Mouse (Mus musculus): Measurements from ENCODE around the gene Ptges3.

- no peak for TF ChIP-seq POLR2A (IDR thresholded peaks at IDR 0.05; ENCODE audit: insufficient read depth, low read depth, low read length)
- TF ChIP-seq CTCF (IDR thresholded peaks at IDR 0.05; ENCODE audit: insufficient read depth, low read depth, low read length), result no peak
These were observed 51.5 kb downstream of the Ptges3 start for GRCm38 (mm10) chr10:128110103-128110761.
